Mouse (Mus musculus) frontal cortex, postnatal 14 days (tissue): ENCODE data around the gene Aldh9a1.
"Not testable (repeated sequence)": the region's sequence is repeated elsewhere in the genome, so short reads cannot be mapped to it uniquely, and the experiment has no call there.

ENCODE experiments used
- DNase-seq, 2 experiments: peaks; one replicate each; pipeline ENCODE4 v3.0.0; 2022; ENCODE audit warnings: low spot score in 2 of 2

The Aldh9a1 gene

DNA sequence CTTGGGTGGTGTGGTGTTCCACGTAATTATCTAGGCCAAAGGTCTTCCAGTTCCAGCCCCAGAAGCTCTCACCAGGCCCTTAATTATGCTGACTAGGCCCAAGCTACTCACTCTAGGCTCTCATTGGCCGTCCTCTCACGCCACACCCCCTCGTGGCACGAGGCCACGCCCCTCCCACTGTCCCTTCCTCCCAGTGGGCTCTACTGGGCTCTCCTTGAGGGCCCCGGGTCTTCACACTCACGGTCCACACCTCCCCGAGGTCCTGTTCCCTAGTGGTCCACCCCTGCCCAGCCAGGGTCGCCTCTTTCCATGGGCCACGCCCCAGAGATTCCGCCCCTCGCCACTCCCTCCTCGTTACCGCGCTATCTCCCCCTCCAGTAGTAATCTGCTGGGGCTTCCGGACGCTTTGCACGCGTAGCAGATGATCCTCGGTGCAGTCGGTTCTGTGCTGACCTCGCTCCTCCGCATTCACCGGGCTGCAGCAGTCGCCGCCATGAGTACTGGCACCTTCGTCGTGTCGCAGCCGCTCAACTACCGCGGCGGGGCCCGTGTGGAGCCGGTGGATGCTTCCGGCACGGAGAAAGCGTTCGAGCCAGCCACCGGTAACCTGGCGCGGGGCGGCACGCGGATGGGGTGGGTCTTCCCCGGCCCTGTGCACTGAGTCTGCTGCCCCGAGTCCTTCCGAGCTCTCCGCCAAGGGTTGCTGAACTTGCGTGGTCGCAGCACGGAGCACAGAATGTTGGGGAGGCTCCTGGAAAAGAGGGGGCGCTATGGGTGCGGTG lies at the start of gene Aldh9a1:
Gene Aldh9a1 (plus strand): TSS at position 177 of the 782 bp plus-strand sequence.
- DNase-seq = peak; percentile 80 to 84

DNA sequence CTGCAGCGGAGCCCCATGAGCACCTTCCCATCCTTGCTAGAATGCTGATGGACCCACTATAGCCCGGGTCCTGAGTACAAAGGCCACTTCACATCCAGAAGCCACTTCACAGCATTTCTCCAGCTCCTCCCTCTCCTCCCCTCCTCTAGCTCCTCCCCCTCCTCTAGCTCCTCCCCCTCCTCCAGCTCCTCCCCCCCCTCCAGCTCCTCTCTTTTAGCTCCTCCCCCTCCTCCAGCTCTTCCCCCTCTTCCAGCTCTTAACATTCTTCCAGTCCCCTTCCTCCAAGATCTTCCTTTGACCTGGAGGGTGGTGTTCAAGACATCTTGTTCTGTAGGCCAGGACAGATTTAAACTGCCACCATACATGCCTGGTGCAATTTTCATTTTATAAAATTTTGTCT lies 49.7 kb upstream of the Aldh9a1 start:
- DNase-seq = no peak

DNA sequence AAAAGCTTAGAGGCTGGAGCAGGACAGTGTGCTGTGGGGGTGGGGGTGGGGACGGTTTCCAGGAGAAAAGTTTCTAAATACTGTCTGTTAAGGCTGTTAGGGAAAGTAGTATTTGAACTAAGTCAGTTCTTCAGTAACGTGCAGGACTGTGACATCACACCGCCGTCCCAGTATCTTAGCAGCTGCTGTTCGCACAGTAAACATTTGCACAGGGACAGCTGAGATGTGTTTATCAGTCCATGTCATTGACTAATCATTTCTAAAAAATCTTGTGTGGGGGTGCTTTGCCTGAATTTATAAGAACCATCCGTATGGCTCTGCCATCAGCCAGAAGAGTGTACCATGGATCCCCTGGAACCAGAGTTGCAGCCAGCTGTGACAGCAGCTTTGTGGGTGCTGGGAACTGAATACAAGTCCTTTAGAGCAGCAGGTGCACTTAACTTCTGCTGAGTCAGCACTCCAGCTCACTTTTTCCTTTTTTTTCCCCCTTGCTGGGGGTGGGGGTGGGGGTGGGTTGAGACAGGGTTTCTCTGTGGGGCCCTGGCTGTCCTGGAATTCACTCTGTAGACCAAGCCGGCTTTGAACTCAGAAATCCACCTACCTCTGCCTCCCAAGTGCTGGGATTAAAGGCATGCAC lies 44.2 kb upstream of the Aldh9a1 start:
- no peak for DNase-seq

DNA sequence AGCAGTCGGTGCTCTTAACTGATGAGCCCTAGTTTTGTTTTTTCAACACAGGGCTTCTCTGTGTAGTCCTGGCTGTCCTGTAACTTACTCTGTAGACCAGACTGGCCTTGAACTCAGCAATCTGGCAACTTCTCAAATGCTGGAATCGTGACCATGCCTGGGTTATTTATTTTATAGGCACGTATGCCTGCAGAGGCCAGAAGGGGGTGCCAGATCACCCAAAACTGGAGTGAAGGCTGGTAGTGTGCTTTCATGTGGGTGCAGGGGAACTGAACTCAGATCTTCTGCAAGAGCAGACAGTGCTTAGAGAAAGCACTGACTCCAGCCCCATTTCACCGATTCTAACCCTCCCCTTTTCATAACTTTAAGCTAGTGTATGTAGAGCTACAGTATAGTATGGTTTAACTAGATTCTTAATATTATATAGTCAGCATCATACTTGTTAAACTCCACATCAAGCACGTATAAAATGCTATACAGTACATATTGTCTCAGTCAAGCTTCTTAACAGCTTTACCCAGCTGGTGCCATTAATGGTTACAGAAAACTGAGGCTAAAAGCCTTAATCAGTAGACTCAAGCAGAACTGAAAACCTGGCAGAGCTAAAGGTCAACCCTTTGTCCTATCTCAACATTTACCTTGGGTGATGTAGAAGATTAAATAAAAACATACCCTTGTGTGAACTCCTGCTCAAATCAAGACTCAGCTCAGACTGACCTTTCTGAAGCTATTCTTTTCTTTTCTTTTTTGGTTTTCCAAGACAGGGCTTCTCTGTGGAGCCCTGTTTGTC lies 43.1 kb upstream of the Aldh9a1 start:
- DNase-seq = peak in 1 of 2 experiments; percentile 31

DNA sequence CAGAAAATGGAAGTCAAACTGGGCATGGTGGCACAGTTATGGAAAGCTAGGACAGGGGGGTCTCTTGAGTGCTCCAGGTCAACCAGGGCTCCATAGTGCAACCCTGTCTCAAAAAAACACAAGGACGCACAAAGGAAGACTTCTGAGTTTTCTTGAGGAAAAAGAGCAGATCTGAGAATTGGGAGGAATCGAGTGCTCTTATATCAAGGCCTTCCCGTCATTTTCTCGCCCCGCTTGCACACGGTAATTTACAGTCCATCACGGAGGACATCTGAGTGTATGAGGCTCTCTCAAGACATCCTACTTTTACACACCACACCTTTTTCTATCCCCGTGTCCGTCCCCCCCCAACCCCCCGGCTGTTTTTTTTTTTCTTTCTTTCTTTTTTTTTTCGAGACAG lies 42.1 kb upstream of the Aldh9a1 start:
- DNase-seq = no peak

DNA sequence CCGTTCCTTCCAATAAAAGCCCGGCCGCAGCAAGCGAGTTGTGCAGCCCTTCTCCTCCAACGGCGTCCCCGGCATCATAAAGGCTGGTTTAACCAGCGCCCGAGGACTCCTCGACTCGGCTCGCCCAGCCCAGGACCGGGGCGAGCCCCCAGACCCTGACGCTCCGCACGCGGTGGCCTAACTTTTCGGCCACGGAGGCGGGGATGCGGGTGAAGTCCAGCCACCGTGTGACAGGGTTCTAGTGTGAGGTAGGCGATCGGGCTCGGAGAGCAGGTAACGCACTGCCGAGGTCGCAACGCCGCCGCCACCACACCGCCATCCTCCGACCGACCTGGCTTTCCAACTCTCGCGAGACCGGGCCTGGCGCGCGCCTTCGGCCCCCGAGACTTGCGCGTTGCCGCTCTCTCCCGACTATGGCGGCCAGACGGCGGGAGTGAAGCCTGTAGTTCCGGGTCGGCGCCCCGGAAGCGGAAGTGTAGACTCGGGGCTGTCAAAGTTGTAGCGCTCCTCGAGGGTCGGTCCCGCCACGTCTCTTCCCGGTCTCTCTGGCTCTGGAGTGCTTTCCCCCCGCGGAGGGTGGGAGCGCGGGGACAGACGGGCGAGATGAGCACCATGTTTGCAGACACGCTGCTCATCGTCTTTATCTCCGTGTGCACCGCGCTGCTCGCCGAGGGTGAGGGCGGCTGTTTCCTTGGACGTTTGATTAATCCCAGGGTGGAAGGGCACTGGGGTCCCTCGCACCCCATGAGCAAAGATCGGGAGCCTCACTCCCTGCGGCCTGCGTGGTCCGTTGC lies 41.3 kb upstream of the Aldh9a1 start, which contains the start of gene Tmco1:
Gene Tmco1 (plus strand): TSS at position 118 of the 794 bp plus-strand sequence.
- peak; percentile 95 to 98 for DNase-seq

DNA sequence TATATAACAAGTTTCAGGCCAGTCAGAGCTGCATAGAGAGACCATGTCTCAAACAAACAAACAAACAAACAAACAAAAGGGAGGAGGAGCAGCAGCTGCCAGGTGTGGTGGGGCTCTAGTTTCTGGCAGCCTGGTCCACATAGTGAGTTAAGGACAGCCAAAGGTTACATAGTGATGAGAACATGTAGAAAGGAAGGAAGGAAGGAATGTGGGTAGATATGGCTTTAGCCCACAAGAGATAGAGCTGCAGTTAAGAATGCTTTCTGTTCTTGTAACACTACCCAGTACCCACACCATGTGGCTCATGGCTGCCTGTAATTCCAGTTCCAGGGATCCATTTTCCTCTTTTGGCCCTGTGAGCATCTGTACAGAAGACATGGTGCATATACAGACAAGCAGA lies 37.4 kb upstream of the Aldh9a1 start:
- no peak for DNase-seq

DNA sequence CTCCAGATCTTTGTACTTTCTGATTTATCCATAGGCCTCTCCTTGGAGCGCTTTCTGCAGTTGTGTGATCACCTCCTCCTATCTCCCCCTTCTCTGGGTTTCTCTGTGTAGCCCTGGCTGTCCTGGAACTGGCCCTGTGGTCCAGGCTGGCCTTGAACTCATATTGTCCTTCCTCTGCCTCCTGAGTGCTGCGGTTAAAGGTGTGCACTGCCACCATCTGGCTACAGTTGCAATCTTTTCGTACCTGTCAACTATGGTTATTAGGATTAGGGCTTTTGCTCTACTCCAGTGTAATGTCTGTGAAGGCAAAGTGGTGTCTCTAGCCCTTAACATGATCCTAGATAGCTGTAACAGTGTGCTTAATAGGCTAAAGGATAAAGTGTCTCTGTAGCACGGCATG lies 36.6 kb upstream of the Aldh9a1 start:
- no peak for DNase-seq

DNA sequence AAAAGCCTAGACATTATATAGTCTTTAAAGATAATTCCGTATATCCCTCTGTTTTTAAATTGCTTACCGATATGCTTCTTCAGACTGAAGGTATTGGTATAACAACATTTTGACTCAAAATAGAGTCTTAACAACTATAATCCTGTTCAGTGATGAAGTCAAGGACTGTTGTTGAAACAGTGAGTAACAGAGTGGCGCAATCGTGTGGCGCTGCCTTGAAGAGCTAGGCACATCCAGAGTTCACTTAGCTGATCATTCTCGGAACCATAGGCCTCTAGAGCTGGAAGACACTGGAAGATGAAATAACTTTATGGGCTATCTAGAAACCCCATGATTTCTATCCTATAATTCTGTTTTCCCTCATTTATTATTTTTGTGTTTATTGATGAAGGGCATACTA lies 28.1 kb upstream of the Aldh9a1 start:
- no peak for DNase-seq

DNA sequence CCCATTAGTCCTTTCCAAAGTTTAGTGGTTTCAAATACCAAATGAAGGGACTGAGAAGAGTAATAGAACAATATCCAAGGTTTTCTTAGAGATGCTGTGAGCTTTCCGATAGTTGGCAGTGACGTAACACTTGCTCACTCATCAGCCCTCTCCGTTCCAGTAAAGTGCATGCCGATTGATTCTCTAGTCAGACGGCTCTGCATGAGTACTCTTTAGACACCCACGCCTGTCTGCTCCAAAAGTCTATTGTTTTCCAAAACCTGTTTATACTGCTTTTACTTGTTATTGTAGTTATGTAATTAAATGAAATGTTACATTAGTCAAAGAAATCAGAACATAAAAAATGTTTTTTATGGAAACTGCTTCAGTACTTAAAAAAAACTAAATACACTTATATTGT lies 21.0 kb upstream of the Aldh9a1 start:
- DNase-seq = no peak

DNA sequence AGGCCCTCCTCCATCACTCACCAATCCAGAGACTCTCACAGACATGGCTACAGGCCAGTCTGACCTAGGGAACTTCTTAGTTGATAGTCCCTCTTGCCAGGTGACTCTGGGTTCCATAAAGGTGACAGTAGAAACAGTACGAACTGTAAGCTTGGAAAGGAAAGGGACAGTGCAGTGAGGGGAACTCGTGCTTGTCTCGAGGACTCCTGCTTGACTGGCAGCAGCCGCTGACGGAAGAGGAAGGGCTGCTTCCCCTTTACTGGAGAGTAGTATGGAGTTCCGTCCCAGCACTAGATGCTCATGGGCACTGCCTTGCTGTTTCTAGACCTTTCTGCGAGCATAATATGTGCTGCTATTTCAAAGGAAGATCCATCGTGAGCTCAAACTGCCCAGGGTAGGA lies 18.7 kb upstream of the Aldh9a1 start:
- DNase-seq = no peak

DNA sequence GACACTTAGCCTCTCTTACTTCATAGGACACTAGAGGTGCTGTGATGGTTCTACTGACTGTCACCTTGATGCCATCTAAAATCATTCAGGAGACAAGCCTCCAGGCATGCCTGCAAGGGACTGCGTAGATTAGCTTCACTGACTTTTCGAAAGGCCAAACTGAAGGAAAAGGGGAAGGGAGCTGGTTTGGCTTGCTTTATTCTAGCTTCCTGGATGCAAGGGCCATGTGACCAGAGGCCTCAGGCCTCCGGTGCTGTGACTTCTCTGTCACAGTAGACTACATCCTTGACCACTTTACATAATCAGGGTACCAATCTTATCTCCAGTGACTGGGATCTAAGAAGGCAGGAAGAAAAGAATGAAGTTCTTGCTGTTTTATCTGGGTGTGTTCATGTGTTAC lies 13.4 kb upstream of the Aldh9a1 start:
- no peak for DNase-seq

DNA sequence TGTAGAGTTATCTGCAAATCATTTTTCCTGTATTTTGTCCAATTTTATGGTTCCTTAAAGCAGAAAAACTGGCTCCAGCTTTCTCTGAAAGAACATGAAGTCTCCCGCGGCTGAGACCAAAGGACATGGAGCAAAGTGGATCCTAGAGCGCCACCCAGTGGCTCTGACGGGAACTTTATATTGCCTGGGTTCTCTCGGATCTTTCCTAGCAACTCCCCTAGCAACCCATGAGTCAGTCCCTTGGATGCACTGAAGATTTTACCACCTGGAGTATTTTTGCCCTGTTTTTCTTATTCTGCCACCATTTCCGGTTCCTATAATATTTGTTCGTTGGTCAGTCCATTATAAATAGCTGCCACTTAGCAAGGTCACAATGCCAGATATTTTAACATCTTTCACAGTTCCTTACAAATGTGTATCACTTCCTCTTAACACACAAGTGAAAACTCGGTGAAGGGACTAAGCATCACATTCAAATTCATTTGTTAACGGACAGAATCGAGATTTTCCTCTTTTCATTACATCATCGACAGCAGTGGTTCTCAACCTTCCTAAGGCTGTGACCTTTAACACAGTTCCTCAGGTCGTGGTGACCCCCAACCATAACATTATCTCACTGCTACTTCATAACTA lies 12.2 kb upstream of the Aldh9a1 start:
- peak; percentile 82 to 91 for DNase-seq

DNA sequence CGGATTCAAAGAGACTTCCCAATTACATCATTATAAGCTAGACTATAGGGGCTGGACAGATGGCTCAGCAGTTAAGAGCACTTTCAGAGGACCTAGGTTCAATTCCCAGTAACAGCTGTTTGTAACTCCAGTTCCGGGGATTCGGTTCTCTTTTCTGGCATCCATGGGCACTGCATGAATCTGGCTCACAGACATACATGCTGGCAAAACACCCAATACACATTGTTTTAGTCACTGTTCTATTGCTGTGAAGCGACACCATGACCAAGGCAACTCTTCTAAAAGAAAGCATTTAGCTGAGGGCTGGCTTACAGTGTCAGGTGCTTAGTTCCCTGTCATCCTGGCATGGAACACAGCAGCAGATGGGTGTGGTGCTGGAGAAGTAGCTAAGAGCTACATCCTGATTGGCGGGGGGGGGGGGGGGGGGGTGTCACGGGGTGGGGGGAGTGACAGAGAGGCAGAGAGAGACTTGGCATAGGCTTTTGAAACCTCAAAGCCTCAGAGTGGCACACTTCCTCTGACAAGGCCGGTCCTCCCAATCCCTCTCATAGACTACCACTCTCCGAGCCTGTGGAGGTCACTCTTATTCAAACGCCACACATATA lies 10.5 kb upstream of the Aldh9a1 start:
- DNase-seq = no peak

DNA sequence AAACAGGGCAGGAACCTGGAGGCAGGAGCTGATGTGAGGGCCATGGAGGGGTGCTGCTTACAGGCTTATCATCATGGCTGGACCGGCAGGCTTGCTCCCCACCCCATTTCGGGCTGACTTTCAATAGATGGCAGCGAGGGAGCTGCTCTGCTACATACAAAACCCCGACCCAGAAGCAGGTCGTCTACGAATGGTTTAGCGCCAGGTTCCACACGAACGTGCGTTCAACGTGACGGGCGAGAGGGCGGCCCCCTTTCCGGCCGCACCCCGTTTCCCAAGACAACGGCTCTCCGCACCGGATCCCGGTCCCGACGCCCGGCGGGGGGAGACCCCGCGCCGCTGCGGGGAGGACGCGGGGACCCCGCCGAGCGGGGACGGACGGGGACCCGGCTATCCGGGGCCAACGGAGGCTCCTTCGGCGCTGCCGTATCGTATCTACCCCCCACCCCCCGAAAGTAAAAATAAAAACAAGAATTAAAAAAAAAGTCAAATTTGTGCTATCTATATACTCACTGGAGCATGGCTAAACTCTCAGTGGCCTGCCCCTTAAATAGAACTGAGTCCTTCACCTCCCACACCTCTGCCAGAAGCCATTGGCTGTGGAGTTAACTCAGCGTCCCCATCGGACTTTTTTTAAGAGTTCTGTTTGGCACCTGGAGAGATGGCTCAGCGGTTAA lies 9.5 kb upstream of the Aldh9a1 start:
- no peak for DNase-seq

DNA sequence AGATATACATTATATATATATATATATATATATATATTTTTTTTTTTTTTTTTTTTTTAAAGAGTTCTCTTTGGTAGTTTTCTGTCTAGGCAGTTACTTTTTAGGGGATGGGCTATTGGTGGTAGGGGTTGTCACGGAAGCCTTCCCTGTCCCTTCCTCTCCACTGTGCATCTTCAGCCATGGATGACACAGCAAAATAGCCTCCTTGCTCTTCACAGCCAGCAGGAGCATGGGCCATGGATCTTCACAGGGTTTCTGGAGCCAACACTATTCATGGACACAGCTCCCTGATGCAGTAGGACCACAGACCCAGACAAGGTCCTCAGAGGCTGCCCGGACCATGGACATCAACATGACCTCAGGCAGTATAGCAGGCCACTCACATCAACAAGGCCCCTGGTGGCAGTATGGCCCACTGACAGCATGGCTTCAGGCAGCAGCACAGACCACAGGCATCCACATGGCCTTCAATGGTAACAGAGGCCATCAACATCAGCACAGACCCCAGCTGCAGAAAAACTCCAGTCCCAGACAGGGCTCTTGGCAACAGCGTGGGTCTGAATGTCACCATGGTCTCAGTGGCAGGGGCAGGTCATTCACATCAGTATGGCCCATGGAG lies 8.8 kb upstream of the Aldh9a1 start:
- DNase-seq = no peak

DNA sequence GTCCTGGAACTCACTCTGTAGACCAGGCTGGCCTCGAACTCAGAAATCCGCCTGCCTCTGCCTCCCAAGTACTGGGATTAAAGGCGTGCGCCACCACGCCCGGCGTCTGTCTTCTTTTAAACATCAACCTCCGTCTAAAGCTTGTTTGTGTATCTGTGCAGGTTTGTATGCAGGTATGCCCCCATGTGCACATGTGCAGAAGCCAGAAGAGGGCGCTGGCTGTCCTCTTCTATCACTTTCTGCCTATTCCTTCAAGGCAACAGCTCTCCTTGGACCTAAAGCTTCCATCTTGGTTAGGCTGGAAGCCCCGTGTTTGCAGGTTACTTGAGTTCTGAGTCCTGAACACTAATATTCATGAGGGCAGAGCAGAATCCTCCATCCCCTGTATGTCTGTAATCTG lies 7.0 kb upstream of the Aldh9a1 start:
- no peak for DNase-seq

DNA sequence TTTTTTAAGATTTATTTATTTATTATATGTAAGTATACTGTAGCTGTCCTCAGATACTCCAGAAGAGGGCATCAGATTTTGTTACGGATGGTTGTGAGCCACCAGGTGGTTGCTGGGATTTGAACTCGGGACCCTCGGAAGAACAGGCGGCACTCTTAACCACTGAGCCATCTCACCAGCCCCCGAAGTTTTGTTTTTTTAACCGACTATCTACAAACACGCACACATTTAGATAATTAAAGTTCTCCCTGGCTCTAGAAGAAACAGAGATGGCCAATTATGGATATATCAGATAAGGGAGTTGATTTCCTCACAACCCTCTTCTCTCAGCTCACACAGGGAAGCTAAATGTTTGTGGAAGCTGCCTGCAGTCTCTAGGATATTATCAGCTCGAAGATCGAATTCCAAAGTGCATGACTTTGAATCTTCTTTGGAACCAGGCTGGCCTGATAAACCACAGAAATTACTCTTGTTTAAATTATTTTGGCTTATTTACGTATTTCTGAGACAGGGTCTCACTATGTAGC lies 3.7 kb upstream of the Aldh9a1 start:
- DNase-seq = not testable (repeated sequence)

DNA sequence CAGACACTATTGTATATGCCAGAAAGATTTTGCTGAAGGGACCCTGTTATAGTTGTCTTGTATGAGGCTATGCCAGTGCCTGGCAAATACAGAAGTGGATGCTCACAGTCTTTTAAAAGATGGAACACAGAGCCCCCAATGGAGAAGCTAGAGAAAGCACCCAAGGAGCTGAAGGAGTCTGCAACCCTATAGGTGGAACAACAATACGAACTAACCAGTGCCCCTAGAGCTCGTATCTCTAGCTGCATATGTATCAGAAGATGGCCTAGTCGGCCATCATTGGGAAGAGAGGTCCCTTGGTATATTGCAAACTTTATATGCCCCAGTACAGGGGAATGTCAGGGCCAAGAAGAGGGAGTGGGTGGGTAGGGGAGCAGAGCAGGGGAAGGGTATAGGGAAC lies 585 bp upstream of the Aldh9a1 start:
- not testable (repeated sequence) for DNase-seq
